Mouse (Mus musculus) ES-E14 (cell line): Measurements from ENCODE around the gene Uox. TPM values are rescaled to one million over a fixed set of nuclear protein-coding genes. Genes with fewer than 3 reads are reported as not detected.

Experiments
- DNase-seq: peaks from one replicate; pipeline ENCODE4 v3.0.0-alpha.2; 2013; ENCODE audit warnings: low read depth, low spot score
- H3K27ac ChIP-seq: 2 replicates; pipeline ENCODE4 v1.5.1; 2012; ENCODE audit warnings: low read depth, mild to moderate bottlenecking, low read length, moderate library complexity, mixed read lengths; ENCODE audit not compliant: poor library complexity, insufficient read depth, severe bottlenecking
- H3K36me3 ChIP-seq: 2 replicates; pipeline ENCODE4 v1.6.1; 2012; ENCODE audit warnings: mild to moderate bottlenecking, low read length, moderate library complexity, mixed read lengths; ENCODE audit not compliant: control insufficient read depth, poor library complexity, insufficient read depth, severe bottlenecking
- H3K4me1 ChIP-seq, 2 experiments: fragments of 150-350 bp in 1 of 2; sonication (generic) in 1 of 2; 2 replicates each; pipeline ENCODE4 v1.6.1; 2012; ENCODE audit warnings: low read length in 2 of 2, mild to moderate bottlenecking in 1 of 2, mixed read lengths in 1 of 2; ENCODE audit not compliant: control insufficient read depth in 2 of 2, insufficient read depth in 2 of 2, poor library complexity in 1 of 2
- H3K4me3 ChIP-seq, 2 experiments: fragments of 150-350 bp in 1 of 2; sonication (generic) in 1 of 2; 2 replicates each; pipeline ENCODE4 v1.5.1; 2012; ENCODE audit warnings: low read length in 2 of 2, low read depth in 1 of 2, mild to moderate bottlenecking in 1 of 2, mixed read lengths in 1 of 2; ENCODE audit not compliant: insufficient read depth in 1 of 2, poor library complexity in 1 of 2, severe bottlenecking in 1 of 2
- H3K9ac ChIP-seq: 2 replicates; pipeline ENCODE4 v1.6.1; 2012; ENCODE audit warnings: low read depth, mild to moderate bottlenecking, low read length, mixed read lengths; ENCODE audit not compliant: poor library complexity, insufficient read depth, severe bottlenecking
- H3K9me3 ChIP-seq: fragments of 150-350 bp; sonication (generic); 2 replicates; pipeline ENCODE4 v1.6.1; 2012; ENCODE audit warnings: low read depth, mild to moderate bottlenecking, low read length; ENCODE audit not compliant: control insufficient read depth, insufficient read depth
- CHD2 ChIP-seq: IDR thresholded peaks from 2 replicates; pipeline ENCODE4 v1.6.1; 2014; ENCODE audit warnings: mild to moderate bottlenecking, low read depth, low read length, inconsistent platforms
- HCFC1 ChIP-seq: IDR thresholded peaks from 2 replicates; pipeline ENCODE4 v1.6.1; 2012; ENCODE audit warnings: low read length, inconsistent platforms, borderline replicate concordance; ENCODE audit not compliant: insufficient read depth
- MAFK ChIP-seq: IDR thresholded peaks from 2 replicates; pipeline ENCODE4 v1.6.1; 2014; ENCODE audit warnings: mild to moderate bottlenecking, low read depth, low read length, inconsistent platforms; ENCODE audit not compliant: insufficient read depth
- ZC3H11A ChIP-seq: IDR thresholded peaks from 2 replicates; pipeline ENCODE4 v1.6.1; 2012; ENCODE audit warnings: low read depth, mild to moderate bottlenecking, inconsistent platforms, low read length, borderline replicate concordance
- ZNF384 ChIP-seq: IDR thresholded peaks from 2 replicates; pipeline ENCODE4 v1.6.1; 2012; ENCODE audit warnings: low read depth, low read length, inconsistent platforms
- in situ Hi-C, 2 experiments: fragments of 600-800 bp; cut with MboI; formaldehyde crosslinking; loops; one replicate each; pipeline ENCODE4 v1.15.1; 2025; ENCODE audit warnings: low sequenced_read_pairs in 2 of 2, inconsistent platforms in 1 of 2; ENCODE audit not compliant: unreplicated experiment in 2 of 2
- total RNA-seq: library from RNA; depleted of rRNA; stranded (reverse); fragments of 300-350 nt; gene quantifications from 2 replicates; pipeline ENCODE4 v1.2.3, GENCODE M21; 2012

Gene Uox
- total RNA-seq, 1 experiment, result not detected

DNA sequence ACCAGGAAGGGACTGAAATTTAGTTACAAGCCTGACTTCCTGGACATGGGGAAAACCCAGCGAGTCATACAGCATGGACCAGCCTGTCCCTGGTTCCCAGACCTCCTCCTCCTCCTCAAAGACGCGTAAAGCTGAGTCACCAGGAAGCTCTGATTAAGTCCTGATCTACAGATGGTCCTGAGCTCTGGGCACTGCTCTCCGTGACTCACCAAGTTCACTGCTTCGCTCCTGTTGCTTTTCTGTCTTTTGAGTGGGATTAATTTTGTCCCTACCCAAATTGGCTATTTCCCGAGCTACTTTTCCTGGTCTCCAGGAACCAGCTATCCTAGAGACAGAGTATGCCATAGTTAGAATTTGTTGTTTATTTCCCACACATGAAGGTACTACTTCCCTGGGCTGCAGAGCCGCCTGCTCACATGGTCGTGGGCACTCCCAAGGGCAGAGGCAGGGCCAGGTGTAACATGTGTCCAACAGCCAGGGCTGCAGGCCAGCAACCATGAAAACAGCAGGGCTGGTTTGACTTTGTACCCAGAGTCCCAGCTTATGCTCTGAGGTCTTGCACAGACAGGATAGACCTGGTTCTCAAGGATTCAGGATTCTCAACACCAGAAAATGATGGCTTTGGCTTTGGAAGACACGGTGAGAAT lies 2.2 kb upstream of the Uox start:
- no peak for DNase-seq
- H3K9ac ChIP-seq, result no peak overlapping the region
- no peak for TF ChIP-seq ZNF384
- H3K4me1 ChIP-seq, result peaks cover 0 to 2% of the 10 kb centered on the region in 2 experiments; a peak in 2 of 4 replicates
- H3K27ac ChIP-seq, result no peak overlapping the region
- H3K9me3 ChIP-seq, result no peaks in the 10 kb centered on the region
- in situ Hi-C loops, result no loop called here
- H3K4me3 ChIP-seq, result no peak overlapping the region
- H3K36me3 ChIP-seq, result no peaks in the 10 kb centered on the region

DNA sequence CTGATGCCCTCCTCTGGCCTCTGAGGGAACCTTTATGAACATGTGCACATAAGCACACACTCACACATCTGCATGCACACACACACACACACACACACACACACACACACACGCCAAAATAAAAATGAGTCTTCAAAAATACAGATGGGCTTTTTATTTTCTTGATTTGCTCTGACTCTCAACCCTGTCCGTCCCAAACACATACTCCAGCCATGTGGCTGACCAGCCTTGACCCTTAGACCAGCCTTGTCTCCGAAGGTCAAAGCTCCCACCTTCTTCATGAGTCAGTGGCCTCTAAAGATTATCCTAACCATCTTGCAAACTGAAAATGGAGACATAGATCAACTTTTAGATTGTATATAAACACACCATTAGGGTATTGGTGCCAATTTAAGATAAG lies 632 bp upstream of the Uox start:
- no peak overlapping the region for H3K27ac ChIP-seq
- no peaks in the 10 kb centered on the region for H3K9me3 ChIP-seq
- H3K36me3 ChIP-seq, result no peaks in the 10 kb centered on the region
- TF ChIP-seq CHD2 (no peak), ZNF384 (no peak), MAFK (no peak), HCFC1 (no peak), ZC3H11A (no peak)
- in situ Hi-C loops, result no loop called here
- H3K4me3 ChIP-seq, result no peak overlapping the region
- DNase-seq, result no peak
- H3K9ac ChIP-seq, result no peak overlapping the region
- H3K4me1 ChIP-seq, result no peaks in the 10 kb centered on the region

DNA sequence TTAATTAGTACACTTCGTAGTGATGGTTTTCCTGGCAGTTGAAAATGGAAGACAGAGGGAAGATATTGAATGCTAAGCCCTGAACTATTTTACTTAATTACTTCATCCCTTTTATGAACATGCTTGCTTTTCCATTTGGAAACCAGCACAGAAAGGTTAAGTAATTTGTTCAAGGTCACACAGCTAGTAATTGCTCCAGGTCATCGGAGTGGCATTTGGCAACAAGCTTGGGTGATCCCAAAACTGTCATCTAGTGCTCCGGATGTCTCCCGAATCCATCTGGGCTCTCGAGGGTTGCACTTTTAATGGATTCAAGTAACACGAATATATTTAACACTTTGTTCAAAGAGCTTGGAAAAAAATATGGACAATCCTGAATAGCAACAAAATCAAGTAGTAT lies 713 bp downstream of the Uox start:
- Histone ChIP-seq H3K9ac (no peak overlapping the region), H3K9me3 (no peaks in the 10 kb centered on the region), H3K27ac (no peak overlapping the region), H3K36me3 (no peaks in the 10 kb centered on the region), H3K4me1 (no peaks in the 10 kb centered on the region), H3K4me3 (no peak overlapping the region)
- DNase-seq, result no peak
- TF ChIP-seq CHD2 (no peak), ZNF384 (no peak), HCFC1 (no peak), MAFK (no peak), ZC3H11A (no peak)
- in situ Hi-C loops, result no loop called here

DNA sequence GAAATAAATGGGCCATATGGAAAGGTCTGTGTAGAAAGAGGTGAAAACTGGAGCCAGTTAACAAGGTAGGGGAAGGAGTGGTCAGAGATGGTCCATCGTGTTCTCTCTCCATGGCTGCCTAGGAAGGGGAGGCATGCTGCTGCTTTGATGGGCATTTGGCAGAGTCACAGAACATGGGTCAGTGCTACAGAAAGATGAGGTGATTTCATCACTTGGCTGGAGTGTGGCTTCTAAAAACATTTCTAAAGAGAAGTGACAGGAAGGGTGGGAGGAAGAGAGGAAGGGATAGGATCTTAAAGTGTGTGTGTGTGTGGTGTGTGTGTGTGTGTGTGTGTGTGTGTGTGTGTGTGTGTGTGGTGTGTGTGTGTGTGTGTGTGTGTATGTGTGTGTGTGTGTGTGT lies 1.1 kb downstream of the Uox start:
- H3K4me1 ChIP-seq, result no peaks in the 10 kb centered on the region
- no peaks in the 10 kb centered on the region for H3K9me3 ChIP-seq
- H3K4me3 ChIP-seq, result no peak overlapping the region
- H3K9ac ChIP-seq, result no peak overlapping the region
- no peak overlapping the region for H3K27ac ChIP-seq
- no peaks in the 10 kb centered on the region for H3K36me3 ChIP-seq
- TF ChIP-seq ZC3H11A (no peak), CHD2 (no peak), MAFK (no peak), ZNF384 (no peak), HCFC1 (no peak)
- in situ Hi-C loops, result no loop called here
- DNase-seq, result no peak

DNA sequence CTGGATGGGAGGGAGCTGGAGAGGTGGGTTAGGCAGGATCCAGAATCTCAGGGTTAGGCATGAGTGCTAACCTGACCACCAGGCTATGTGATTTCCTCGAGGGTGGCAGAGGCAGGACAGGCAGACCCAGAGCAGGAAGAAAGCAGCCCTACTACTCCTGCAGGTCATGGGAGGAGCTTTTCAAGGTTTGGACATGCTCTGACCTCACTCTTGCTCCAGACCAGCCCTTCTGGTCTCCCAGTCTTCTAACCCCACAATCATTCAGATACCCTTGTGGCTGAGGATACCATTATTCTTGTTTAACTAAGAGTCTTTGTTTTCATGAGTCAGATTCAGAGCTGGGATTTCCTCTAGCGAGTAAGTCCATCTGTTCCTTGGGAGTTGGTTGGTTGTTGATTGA lies 7.4 kb downstream of the Uox start:
- no peak overlapping the region for H3K9ac ChIP-seq
- DNase-seq, result no peak
- TF ChIP-seq ZC3H11A, result no peak
- no peaks in the 10 kb centered on the region for H3K36me3 ChIP-seq
- H3K4me3 ChIP-seq, result no peak overlapping the region
- H3K4me1 ChIP-seq, result no peaks in the 10 kb centered on the region
- in situ Hi-C loops, result no loop called here
- H3K27ac ChIP-seq, result no peak overlapping the region
- no peaks in the 10 kb centered on the region for H3K9me3 ChIP-seq
